8 mouse cellular contexts compared by ENCODE assay signal in the genomic region with DNA sequence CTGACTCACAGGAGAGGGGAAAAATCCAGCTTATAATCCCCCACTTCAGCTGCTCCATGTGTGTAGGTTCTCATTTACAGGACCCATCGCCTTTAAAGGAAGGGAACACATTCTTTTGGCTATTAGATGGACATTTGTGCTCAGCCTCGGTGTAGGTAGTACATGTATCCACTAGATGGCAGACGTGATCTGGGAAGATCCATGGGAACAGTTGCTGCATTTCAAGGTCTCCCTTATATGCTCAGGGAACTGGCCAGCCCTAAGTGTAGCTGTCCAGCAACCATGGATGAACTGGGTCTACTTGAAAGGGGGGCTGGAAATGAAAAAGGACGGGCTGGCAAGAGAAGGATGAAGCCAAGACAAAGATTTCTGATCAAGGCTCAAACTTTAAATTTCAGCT.
DNase-seq lines count a peak whose midpoint lies in the region; ATAC-seq lines count a peak whose summit lies in the region.

No protein-coding gene starts in this region.

- H3K4me1 ChIP-seq in hindbrain, embryonic 12.5 days: no peaks in the 10 kb centered on the region

- DNase-seq in 3T3-L1 (ENCODE audit: low read depth, low spot score): peak; percentile 82
- DNase-seq in adrenal gland, adult 18-20 months (ENCODE audit: low spot score in 2 of 2): peak; percentile 21 to 23
- DNase-seq in embryo, embryonic 9.5 days (ENCODE audit: extremely low spot score): peak; percentile 63
- peak; percentile 58 to 69 for DNase-seq in layer of hippocampus, postnatal 10 days (ENCODE audit: low spot score in 2 of 2)
- DNase-seq in right cerebral cortex, postnatal 25 days: peak; percentile 47

- no peaks in the 10 kb centered on the region for H3K9me3 ChIP-seq in hindbrain, embryonic 12.5 days (replicated peaks)

- H3K27ac ChIP-seq in hindbrain, embryonic 12.5 days: no peak overlapping the region

- no peak overlapping the region for H3K4me3 ChIP-seq in hindbrain, embryonic 12.5 days

- H3K36me3 ChIP-seq in hindbrain, embryonic 12.5 days: no peaks in the 10 kb centered on the region

- WGBS in hindbrain, embryonic 12.5 days: 18% methylated on average over 4 of the region's 4 CpGs

- ATAC-seq in hindbrain, embryonic 12.5 days (ENCODE audit: low FRiP score): peak; percentile 88
- ATAC-seq in megakaryocyte progenitor cell, adult 5-6 weeks (replicated peaks; ENCODE audit: poor library complexity): peak; percentile 87
- no peak for ATAC-seq in monocyte, adult 5-6 weeks (replicated peaks; ENCODE audit: insufficient number of reproducible peaks, low FRiP score, low TSS enrichment, poor library complexity, severe bottlenecking)

- H3K27me3 ChIP-seq in hindbrain, embryonic 12.5 days: no peaks in the 10 kb centered on the region

- H3K4me2 ChIP-seq in hindbrain, embryonic 12.5 days (replicated peaks): no peak overlapping the region

- no peak overlapping the region for H3K9ac ChIP-seq in hindbrain, embryonic 12.5 days

Comparison
In these comparisons a context has a peak if more than half of its experiments do, and no peak if none do; other contexts are left out.
1. DNase-seq: peak in every context shown above with its lines; median percentile 82 in 3T3-L1; 64 in layer of hippocampus, postnatal 10 days; 63 in embryo, embryonic 9.5 days; 47 in right cerebral cortex, postnatal 25 days; 22 in adrenal gland, adult 18-20 months.